Mouse (Mus musculus): ENCODE data around the gene Fam205a4. TPM values are rescaled to one million over a fixed set of nuclear protein-coding genes. Genes with fewer than 3 reads are reported as not detected.
"Not testable (repeated sequence)": the region's sequence is repeated elsewhere in the genome, so short reads cannot be mapped to it uniquely, and the experiment has no call there.

The Fam205a4 gene
- not detected in 2 replicates for polyA plus RNA-seq (2014; fragmentation: Nextera tagmentation; extraction: Ambion mirVana)

DNA sequence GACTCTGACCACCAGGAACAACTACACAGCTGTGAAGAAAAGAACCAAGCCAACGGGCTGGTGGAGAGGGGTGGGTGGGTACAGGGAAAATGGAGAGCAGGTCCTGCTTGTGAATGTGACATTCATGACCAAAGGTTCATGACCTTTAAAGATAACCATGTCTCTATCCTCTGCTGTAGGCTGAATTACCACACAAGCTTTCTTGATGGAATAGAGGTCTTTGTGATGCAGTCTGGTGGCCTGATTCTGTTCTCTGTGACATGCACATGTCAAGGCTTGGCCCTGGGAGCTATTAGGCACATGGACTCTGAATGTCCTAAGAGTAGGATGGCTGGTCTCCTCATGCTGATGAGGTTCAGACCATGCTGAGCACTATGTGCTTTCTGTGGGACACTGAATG is at the start of gene Fam205a4:
Gene Fam205a4 (plus strand): TSS at position 301 of the 400 bp plus-strand sequence.
- not testable (repeated sequence) for ATAC-seq (replicated peaks; ENCODE audit: insufficient number of reproducible peaks, low FRiP score, low TSS enrichment); H3K27me3 ChIP-seq (ENCODE audit: control insufficient read depth, insufficient read depth, low read length)
- no CpG with 5 or more reads among the region's 1 CpGs for WGBS (ENCODE audit: insufficient replicate concordance)

GRCm38 (mm10) chr4:41941272-41941671 is 24.6 kb upstream of the Fam205a4 start, which contains the start of gene Gm20878:
TSS of gene Gm20878 (plus strand) at chr4:41941572.
- H3K36me3 ChIP-seq (ENCODE audit: control insufficient read depth, insufficient read depth, low read length); H3K4me1 ChIP-seq (ENCODE audit: control insufficient read depth, insufficient read depth, low read length); ATAC-seq (replicated peaks; ENCODE audit: insufficient number of reproducible peaks, low FRiP score, low TSS enrichment); H3K27ac ChIP-seq (ENCODE audit: low read depth, low read length); H3K9ac ChIP-seq (ENCODE audit: low read depth, low read length); H3K4me3 ChIP-seq (ENCODE audit: low read depth, low read length); H3K4me2 ChIP-seq; H3K27me3 ChIP-seq (ENCODE audit: control insufficient read depth, insufficient read depth, low read length); H3K9me3 ChIP-seq (replicated peaks; ENCODE audit: control insufficient read depth, low read length): not testable (repeated sequence)
- WGBS (ENCODE audit: insufficient replicate concordance) = no CpG with 5 or more reads among the region's 8 CpGs

More for the DNA sequence above, at the start of gene Fam205a4:
- H3K36me3 ChIP-seq (ENCODE audit: control insufficient read depth, insufficient read depth, low read length); H3K4me2 ChIP-seq; H3K4me3 ChIP-seq (ENCODE audit: low read depth, low read length); H3K9ac ChIP-seq (ENCODE audit: low read depth, low read length); H3K27ac ChIP-seq (ENCODE audit: low read depth, low read length); H3K4me1 ChIP-seq (ENCODE audit: control insufficient read depth, insufficient read depth, low read length); H3K9me3 ChIP-seq (replicated peaks; ENCODE audit: control insufficient read depth, low read length): not testable (repeated sequence)

Other genes starting within 250 kb of the Fam205a4 start
- gene Dctn3, start 242.9 kb upstream of the Fam205a4 start, polyA plus RNA-seq (2014; fragmentation: Nextera tagmentation; extraction: Ambion mirVana) = 120 and 126 TPM in 2 replicates
- not detected in 2 replicates for gene Arid3c, start 234.9 kb upstream of the Fam205a4 start, polyA plus RNA-seq (2014; fragmentation: Nextera tagmentation; extraction: Ambion mirVana)
- gene Galt, start 210.8 kb upstream of the Fam205a4 start, polyA plus RNA-seq (2014; fragmentation: Nextera tagmentation; extraction: Ambion mirVana) = 63.1 and 65.1 TPM in 2 replicates
- 69.9 and 76.8 TPM in 2 replicates for gene Sigmar1, start 209.9 kb upstream of the Fam205a4 start, polyA plus RNA-seq (2014; fragmentation: Nextera tagmentation; extraction: Ambion mirVana)
- 42.6 and 42.7 TPM in 2 replicates for gene Ccl27a, start 191.8 kb upstream of the Fam205a4 start, polyA plus RNA-seq (2014; fragmentation: Nextera tagmentation; extraction: Ambion mirVana)
- not detected in 2 replicates for gene Gm21541, start 62.4 kb upstream of the Fam205a4 start, polyA plus RNA-seq (2014; fragmentation: Nextera tagmentation; extraction: Ambion mirVana)
- gene Gm20878, start 24.5 kb upstream of the Fam205a4 start, polyA plus RNA-seq (2014; fragmentation: Nextera tagmentation; extraction: Ambion mirVana) = 0.83 and 1.9 TPM in 2 replicates
- not detected in 2 replicates for gene Gm21093, start 68.7 kb downstream of the Fam205a4 start, polyA plus RNA-seq (2014; fragmentation: Nextera tagmentation; extraction: Ambion mirVana)
- gene Gm3893, start 125.1 kb downstream of the Fam205a4 start, polyA plus RNA-seq (2014; fragmentation: Nextera tagmentation; extraction: Ambion mirVana) = not detected in 2 replicates
- 0.56 TPM in 1 of 2 replicates, not detected in the other for gene Gm13304, start 148.8 kb downstream of the Fam205a4 start, polyA plus RNA-seq (2014; fragmentation: Nextera tagmentation; extraction: Ambion mirVana)
- not detected in 2 replicates for gene Gm13306, start 187.4 kb downstream of the Fam205a4 start, polyA plus RNA-seq (2014; fragmentation: Nextera tagmentation; extraction: Ambion mirVana)
- 0.56 TPM in 1 of 2 replicates, not detected in the other for gene Gm13305, start 202.5 kb downstream of the Fam205a4 start, polyA plus RNA-seq (2014; fragmentation: Nextera tagmentation; extraction: Ambion mirVana)